Mouse (Mus musculus): ENCODE measurements around the gene Memo1. TPM values are rescaled to one million over a fixed set of nuclear protein-coding genes. Genes with fewer than 3 reads are reported as not detected.

The Memo1 gene
- polyA plus RNA-seq, 1 experiment from 2014 or later, result 61.5 TPM

DNA sequence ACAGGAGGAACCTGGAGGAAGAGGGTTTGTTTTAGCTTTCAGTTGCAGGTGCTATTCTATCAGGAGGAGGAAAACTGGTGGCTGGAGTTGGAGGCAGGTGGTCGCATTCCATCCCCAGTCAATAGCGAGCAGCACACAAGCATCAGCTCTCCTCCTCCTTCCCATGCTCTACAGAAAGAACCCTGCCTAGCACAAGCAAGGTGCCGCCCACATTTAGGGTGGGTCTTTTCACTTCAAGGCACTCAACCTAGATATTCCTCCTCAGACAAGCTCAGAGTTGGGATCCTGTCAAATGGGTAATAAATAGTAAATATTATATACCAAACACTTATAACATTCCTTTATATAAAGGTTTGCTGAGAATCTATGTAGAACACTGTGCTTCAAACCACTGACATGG lies 5.1 kb downstream of the Memo1 start:
- Histone ChIP-seq H3K4me3 (ENCODE audit: low read depth, low read length) (no peak overlapping the region), H3K36me3 (ENCODE audit: control insufficient read depth, insufficient read depth, low read length) (no peaks in the 10 kb centered on the region), H3K4me2 (replicated peaks; ENCODE audit: low read depth) (no peak overlapping the region), H3K4me1 (replicated peaks; ENCODE audit: control insufficient read depth, insufficient read depth) (no peaks in the 10 kb centered on the region), H3K9me3 (ENCODE audit: control insufficient read depth, low read length) (no peaks in the 10 kb centered on the region), H3K9ac (ENCODE audit: low read length) (no peak overlapping the region), H3K27me3 (ENCODE audit: control insufficient read depth, insufficient read depth, low read length) (no peaks in the 10 kb centered on the region), H3K27ac (replicated peaks) (no peak overlapping the region)
- no peak for ATAC-seq (ENCODE audit: low FRiP score, low TSS enrichment)
- no peak for DNase-seq (ENCODE audit: low spot score)
- 59% methylated on average over 3 of the region's 3 CpGs for WGBS
- TF ChIP-seq CTCF (IDR thresholded peaks at IDR 0.05; ENCODE audit: low read depth) (no peak), EP300 (optimal IDR thresholded peaks at IDR 0.05) (no peak)

DNA sequence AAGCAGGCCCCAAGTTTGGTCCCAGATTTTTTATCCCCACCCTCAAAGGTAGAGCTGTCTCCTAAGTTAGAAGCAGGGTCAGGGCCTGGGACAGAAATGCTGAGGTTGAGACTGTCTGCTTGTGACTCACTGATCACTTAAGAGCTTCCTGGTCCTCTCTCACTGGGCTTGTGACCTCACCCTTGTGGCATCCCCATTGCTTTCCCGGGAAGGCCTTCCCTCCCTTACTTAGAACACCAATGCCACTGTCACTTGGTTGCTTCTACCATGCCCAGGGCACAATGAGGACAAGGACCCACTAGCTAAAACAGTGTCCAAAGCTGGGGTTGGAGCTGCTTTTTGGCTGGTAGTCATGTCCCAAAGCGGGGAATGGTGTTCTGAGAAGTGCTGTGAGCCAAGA lies 6.7 kb downstream of the Memo1 start:
- H3K9me3 ChIP-seq (ENCODE audit: control insufficient read depth, low read length), result no peaks in the 10 kb centered on the region
- H3K27ac ChIP-seq (replicated peaks), result no peak overlapping the region
- no peak overlapping the region for H3K4me3 ChIP-seq (ENCODE audit: low read depth, low read length)
- H3K4me1 ChIP-seq (replicated peaks; ENCODE audit: control insufficient read depth, insufficient read depth), result no peaks in the 10 kb centered on the region
- no peaks in the 10 kb centered on the region for H3K27me3 ChIP-seq (ENCODE audit: control insufficient read depth, insufficient read depth, low read length)
- 87% methylated on average over 2 of the region's 2 CpGs for WGBS
- H3K9ac ChIP-seq (ENCODE audit: low read length), result no peak overlapping the region
- 0 out of 2 replicates have a peak, but pooled peaks have one; percentile 30 for ATAC-seq (ENCODE audit: low FRiP score, low TSS enrichment)
- TF ChIP-seq EP300 (optimal IDR thresholded peaks at IDR 0.05) (no peak), CTCF (IDR thresholded peaks at IDR 0.05; ENCODE audit: low read depth) (no peak)
- no peak for DNase-seq (ENCODE audit: low spot score)
- no peaks in the 10 kb centered on the region for H3K36me3 ChIP-seq (ENCODE audit: control insufficient read depth, insufficient read depth, low read length)
- H3K4me2 ChIP-seq (replicated peaks; ENCODE audit: low read depth), result no peak overlapping the region

DNA sequence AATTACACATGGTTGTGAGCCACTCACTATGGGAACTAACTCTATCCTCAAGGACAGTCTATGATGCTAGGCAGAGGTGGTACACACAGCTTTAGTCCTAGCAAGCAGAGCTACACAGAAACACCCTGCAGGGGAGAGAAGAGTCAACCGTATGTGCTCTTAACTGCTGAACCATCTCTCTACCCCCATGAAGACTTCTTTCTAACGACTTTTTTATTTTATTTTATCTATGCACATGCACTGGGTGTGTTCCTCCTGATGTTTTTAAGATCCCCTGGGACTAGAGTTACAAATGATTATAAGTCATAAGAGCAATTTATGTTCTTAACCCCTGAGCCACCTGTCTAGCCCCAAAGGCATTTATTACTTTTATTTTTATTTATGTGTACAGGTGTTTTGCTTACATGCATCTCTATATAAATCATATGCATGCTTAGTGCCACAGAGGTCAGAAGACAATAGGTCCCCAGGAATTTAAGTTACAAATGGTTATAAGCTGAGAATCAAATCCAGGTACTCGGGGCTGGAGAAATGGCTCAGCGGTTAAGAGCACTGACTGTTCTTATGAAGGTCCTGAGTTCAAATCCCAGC lies 9.1 kb downstream of the Memo1 start:
- TF ChIP-seq EP300 (optimal IDR thresholded peaks at IDR 0.05), result no peak
- TF ChIP-seq CTCF (IDR thresholded peaks at IDR 0.05; ENCODE audit: low read depth), result no peak

DNA sequence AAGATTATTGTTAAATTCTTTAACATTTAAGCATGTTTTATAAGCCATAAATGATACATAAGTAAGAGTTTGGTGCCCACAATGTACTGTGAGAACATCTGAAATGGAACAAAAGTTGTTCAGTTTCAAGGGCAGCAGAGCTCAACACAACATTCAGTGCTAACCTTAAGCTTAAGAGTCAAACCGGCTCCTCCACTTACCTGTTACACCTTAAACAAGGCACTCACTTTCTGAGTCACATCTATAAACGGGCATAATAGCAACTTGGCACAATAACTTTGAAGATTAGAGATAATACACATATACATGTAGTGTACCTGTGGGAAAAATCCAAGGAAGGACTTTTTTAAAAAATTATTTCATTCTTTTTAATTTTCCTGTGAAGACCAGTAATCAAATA lies 9.6 kb downstream of the Memo1 start:
- WGBS, result 56% methylated on average over 2 of the region's 2 CpGs
- ATAC-seq (ENCODE audit: low FRiP score, low TSS enrichment), result peak; percentile 68
- TF ChIP-seq EP300 (optimal IDR thresholded peaks at IDR 0.05) (no peak), CTCF (IDR thresholded peaks at IDR 0.05; ENCODE audit: low read depth) (no peak)
- Histone ChIP-seq H3K4me2 (replicated peaks; ENCODE audit: low read depth) (no peak overlapping the region), H3K27me3 (ENCODE audit: control insufficient read depth, insufficient read depth, low read length) (no peaks in the 10 kb centered on the region), H3K9me3 (ENCODE audit: control insufficient read depth, low read length) (no peaks in the 10 kb centered on the region), H3K27ac (replicated peaks) (peak overlapping the region; percentile 65; the same call in 1 of the 2 replicates), H3K9ac (ENCODE audit: low read length) (no peak overlapping the region), H3K36me3 (ENCODE audit: control insufficient read depth, insufficient read depth, low read length) (no peaks in the 10 kb centered on the region), H3K4me1 (replicated peaks; ENCODE audit: control insufficient read depth, insufficient read depth) (no peaks in the 10 kb centered on the region), H3K4me3 (ENCODE audit: low read depth, low read length) (no peak overlapping the region)
- no peak for DNase-seq (ENCODE audit: low spot score)

More for the DNA sequence above, 9.1 kb downstream of the Memo1 start:
- WGBS, result 63% methylated on average over 4 of the region's 4 CpGs
- Histone ChIP-seq H3K27ac (replicated peaks) (peak overlapping the region; percentile 65; the same call in 1 of the 2 replicates), H3K4me3 (ENCODE audit: low read depth, low read length) (no peak overlapping the region), H3K36me3 (ENCODE audit: control insufficient read depth, insufficient read depth, low read length) (no peaks in the 10 kb centered on the region), H3K4me1 (replicated peaks; ENCODE audit: control insufficient read depth, insufficient read depth) (no peaks in the 10 kb centered on the region), H3K9me3 (ENCODE audit: control insufficient read depth, low read length) (no peaks in the 10 kb centered on the region), H3K27me3 (ENCODE audit: control insufficient read depth, insufficient read depth, low read length) (no peaks in the 10 kb centered on the region), H3K4me2 (replicated peaks; ENCODE audit: low read depth) (no peak overlapping the region), H3K9ac (ENCODE audit: low read length) (no peak overlapping the region)
- DNase-seq (ENCODE audit: low spot score) (no peak), ATAC-seq (ENCODE audit: low FRiP score, low TSS enrichment) (no peak; the same call in none of the 2 replicates)

DNA sequence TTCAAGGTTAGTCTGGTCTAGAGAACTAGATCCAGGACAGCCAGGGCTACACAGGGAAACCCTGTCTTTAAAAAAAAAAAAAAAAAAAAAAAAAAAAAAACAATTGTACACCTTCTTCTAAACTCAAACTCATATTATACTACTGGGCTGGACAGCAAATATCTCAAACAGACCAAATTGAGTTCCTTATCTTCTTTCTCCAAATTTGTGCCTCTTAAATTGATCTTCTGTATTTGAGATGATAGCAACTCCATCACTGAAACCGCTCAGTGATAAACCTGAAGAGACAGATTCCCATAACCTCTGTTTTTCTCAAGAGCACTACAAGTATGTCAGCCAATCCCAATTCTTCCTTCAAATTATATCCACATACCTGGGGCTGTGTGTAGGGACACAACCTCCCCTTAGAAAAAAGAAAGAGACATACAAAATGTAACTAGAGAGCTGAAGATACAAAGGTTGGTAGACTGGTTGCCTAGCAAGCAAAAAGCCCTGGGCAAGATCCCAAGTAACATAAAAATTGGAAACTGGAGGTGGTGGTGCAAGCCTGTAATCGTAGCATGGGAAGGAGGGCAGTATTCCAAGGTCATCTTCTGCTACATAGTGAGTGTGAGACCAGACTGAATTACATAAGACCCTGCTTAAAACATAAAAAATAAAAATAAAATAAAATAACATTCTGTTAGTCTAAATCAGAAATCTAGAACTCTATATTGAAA lies 10.8 kb downstream of the Memo1 start:
- DNase-seq (ENCODE audit: low spot score), result no peak
- no peak for TF ChIP-seq EP300 (optimal IDR thresholded peaks at IDR 0.05)
- TF ChIP-seq CTCF (IDR thresholded peaks at IDR 0.05; ENCODE audit: low read depth), result no peak

DNA sequence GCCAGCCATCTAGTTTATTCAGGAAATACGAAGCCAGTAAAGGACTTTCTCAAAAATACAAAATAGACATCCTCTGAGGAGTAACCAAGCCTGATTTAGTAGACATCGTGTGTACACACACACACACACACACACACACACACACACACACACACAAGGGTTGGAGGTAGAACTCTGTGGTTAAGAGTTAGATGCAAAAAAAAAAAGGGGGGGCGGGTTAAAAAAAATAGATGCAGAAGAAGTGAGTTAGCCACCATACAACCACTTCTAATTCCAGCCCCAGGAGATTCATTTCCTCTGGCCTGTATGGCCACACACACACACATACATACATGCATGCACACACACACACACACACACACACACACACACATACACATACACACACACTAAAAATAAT lies 13.3 kb downstream of the Memo1 start:
- H3K4me2 ChIP-seq (replicated peaks; ENCODE audit: low read depth), result no peak overlapping the region
- DNase-seq (ENCODE audit: low spot score) (no peak), ATAC-seq (ENCODE audit: low FRiP score, low TSS enrichment) (no peak)
- no peak overlapping the region for H3K27ac ChIP-seq (replicated peaks)
- 82% methylated on average over 3 of the region's 3 CpGs for WGBS
- no peaks in the 10 kb centered on the region for H3K27me3 ChIP-seq (ENCODE audit: control insufficient read depth, insufficient read depth, low read length)
- H3K36me3 ChIP-seq (ENCODE audit: control insufficient read depth, insufficient read depth, low read length), result no peaks in the 10 kb centered on the region
- no peaks in the 10 kb centered on the region for H3K4me1 ChIP-seq (replicated peaks; ENCODE audit: control insufficient read depth, insufficient read depth)
- TF ChIP-seq CTCF (IDR thresholded peaks at IDR 0.05; ENCODE audit: low read depth), result no peak
- TF ChIP-seq EP300 (optimal IDR thresholded peaks at IDR 0.05), result no peak
- H3K9me3 ChIP-seq (ENCODE audit: control insufficient read depth, low read length), result no peaks in the 10 kb centered on the region
- H3K9ac ChIP-seq (ENCODE audit: low read length), result no peak overlapping the region
- H3K4me3 ChIP-seq (ENCODE audit: low read depth, low read length), result no peak overlapping the region

More for the DNA sequence above, 10.8 kb downstream of the Memo1 start:
- Histone ChIP-seq H3K4me1 (replicated peaks; ENCODE audit: control insufficient read depth, insufficient read depth) (no peaks in the 10 kb centered on the region), H3K9me3 (ENCODE audit: control insufficient read depth, low read length) (no peaks in the 10 kb centered on the region), H3K27ac (replicated peaks) (no peak overlapping the region), H3K4me3 (ENCODE audit: low read depth, low read length) (no peak overlapping the region), H3K36me3 (ENCODE audit: control insufficient read depth, insufficient read depth, low read length) (no peaks in the 10 kb centered on the region), H3K9ac (ENCODE audit: low read length) (no peak overlapping the region), H3K27me3 (ENCODE audit: control insufficient read depth, insufficient read depth, low read length) (no peaks in the 10 kb centered on the region), H3K4me2 (replicated peaks; ENCODE audit: low read depth) (no peak overlapping the region)
- no peak for ATAC-seq (ENCODE audit: low FRiP score, low TSS enrichment)
- WGBS, result 60% methylated on average over 2 of the region's 2 CpGs
